Mouse (Mus musculus) lung, embryonic 16.5 days (tissue): ENCODE measurements around the gene Trappc6a. TPM values are rescaled to one million over a fixed set of nuclear protein-coding genes. Genes with fewer than 3 reads are reported as not detected.

Experiments used
- ATAC-seq: fragments of 200-750 bp; cut with Nextera tagmentation; 2 replicates; pipeline ENCODE4 v1.8.0; 2017; ENCODE audit warnings: low read depth, mild to moderate bottlenecking, moderate library complexity
- H3K27ac ChIP-seq: fragments of 300-500 bp; sonication (generic); 2 replicates; pipeline ENCODE4 v1.5.1; 2014; ENCODE audit warnings: mild to moderate bottlenecking, control low read depth, low read length
- H3K27me3 ChIP-seq: fragments of 300-500 bp; sonication (generic); 2 replicates; pipeline ENCODE4 v1.6.1; 2014; ENCODE audit warnings: low read depth, low read length, mixed read lengths; ENCODE audit not compliant: control insufficient read depth, insufficient read depth
- H3K36me3 ChIP-seq: fragments of 300-500 bp; sonication (generic); 2 replicates; pipeline ENCODE4 v1.6.1; 2014; ENCODE audit warnings: low read length; ENCODE audit not compliant: control insufficient read depth, insufficient read depth
- H3K4me1 ChIP-seq: fragments of 300-500 bp; sonication (generic); replicated peaks from 2 replicates; pipeline ENCODE4 v1.6.1; 2014; ENCODE audit warnings: low read length, mixed read lengths; ENCODE audit not compliant: control insufficient read depth, insufficient read depth
- H3K4me2 ChIP-seq: fragments of 300-500 bp; sonication (generic); 2 replicates; pipeline ENCODE4 v1.6.1; 2014; ENCODE audit warnings: low read depth, low read length, control low read depth
- H3K4me3 ChIP-seq: fragments of 300-500 bp; sonication (generic); 2 replicates; pipeline ENCODE4 v1.5.1; 2014; ENCODE audit warnings: mild to moderate bottlenecking, low read length, control low read depth
- H3K9ac ChIP-seq: fragments of 300-500 bp; sonication (generic); 2 replicates; pipeline ENCODE4 v1.6.1; 2014; ENCODE audit warnings: low read length, control low read depth
- H3K9me3 ChIP-seq: fragments of 300-500 bp; sonication (generic); 2 replicates; pipeline ENCODE4 v1.6.1; 2016; ENCODE audit warnings: low read length; ENCODE audit not compliant: control insufficient read depth
- WGBS: fragments of 180-500 bp; shearing (Covaris S2); extraction: QIAGEN DNeasy Blood & Tissue Kit; methylation state at CpG from one replicate; pipeline ENCODE4 v1.1.7; 2014; 5-methylcytosine and 5-hydroxymethylcytosine counted together
- polyA plus RNA-seq: library from polyadenylated mRNA; unstranded; fragments of >200 nt; fragmentation: Nextera tagmentation; extraction: Ambion mirVana; gene quantifications from 2 replicates; pipeline ENCODE4 v1.2.1, GENCODE M21; 2015

The Trappc6a gene
- polyA plus RNA-seq = 104 and 111 TPM in 2 replicates

DNA sequence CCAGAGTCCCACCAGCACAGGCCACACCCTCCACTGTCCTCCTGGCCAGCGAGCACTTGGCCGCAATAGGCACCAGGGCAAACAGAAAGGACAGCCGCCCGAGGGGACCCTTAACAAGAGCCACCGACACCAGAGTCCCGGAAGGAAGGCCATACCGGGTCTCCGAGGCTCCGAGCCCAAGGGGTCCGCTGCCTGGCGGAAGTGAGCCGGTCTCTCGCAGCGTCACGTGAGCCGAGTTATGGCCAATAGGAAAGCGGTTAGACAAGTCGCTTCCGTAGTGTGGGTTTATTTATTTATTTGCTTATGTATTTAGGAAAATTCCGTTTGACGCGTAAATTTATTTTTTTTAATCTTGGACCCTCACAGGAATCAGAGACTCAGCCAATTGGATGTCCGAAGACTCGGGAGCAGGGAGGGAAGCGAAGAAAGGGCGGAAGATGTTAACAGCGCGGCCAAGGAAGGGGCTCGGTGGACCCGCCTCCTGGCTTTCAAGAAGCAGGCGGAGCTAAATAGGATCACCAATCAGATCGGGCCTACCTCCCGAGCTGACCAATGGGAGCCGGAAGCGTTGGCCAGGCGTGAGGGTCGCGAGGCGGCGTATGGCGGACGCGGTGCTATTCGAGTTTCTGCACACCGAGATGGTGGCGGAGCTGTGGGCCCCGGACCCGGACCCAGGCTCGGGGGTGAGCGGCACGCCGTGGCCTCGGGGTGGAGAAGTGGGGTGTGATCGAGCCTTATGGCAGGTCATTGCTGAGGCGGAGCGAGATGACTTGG, at the start of gene Trappc6a, which contains the start of gene Bloc1s3:
Gene Trappc6a (plus strand): TSS at position 246 of the 774 bp plus-strand sequence.
Gene Bloc1s3 (minus strand): TSS at position 218 of the 774 bp plus-strand sequence.
- ATAC-seq = peak; percentile 96
- Histone ChIP-seq H3K36me3 (no peaks in the 10 kb centered on the region), H3K4me1 (peaks cover 10% of the 10 kb centered on the region), H3K9ac (peak within 1 kb of the TSS; percentile 76), H3K4me2 (peak within 1 kb of the TSS; percentile 95), H3K4me3 (peak within 1 kb of the TSS; percentile 67), H3K9me3 (no peaks in the 10 kb centered on the region), H3K27ac (peak within 1 kb of the TSS; percentile 80), H3K27me3 (no peaks in the 10 kb centered on the region)
- WGBS = under 1% methylated on average over 56 of the region's 56 CpGs

DNA sequence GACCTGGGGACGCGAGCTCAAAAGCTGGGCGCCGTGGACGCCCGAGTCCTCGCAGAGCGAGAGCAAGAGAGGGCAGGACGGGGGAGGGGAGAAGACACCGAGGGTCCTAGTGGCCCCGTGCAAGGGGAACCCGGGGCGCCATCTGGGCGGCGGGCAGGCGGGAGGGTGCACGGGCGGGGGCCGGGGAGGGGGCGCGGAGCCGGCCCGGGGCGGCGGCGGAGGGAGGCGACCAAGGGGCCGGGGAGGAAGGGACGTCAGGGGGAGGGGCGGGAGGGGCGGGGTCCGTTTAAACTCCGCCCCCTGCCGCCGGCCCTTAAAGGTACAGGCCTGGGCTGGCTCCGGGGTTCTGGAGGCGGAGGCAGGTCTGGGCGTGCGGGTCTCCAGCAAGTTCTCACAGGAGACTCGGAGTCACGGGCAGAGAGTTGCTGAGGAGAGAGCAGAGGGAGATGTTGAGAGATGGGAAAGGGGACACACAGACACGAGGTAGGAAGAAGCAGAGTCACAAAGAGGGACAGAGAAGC, 49.5 kb upstream of the Trappc6a start, which contains the start of gene Mark4:
Gene Mark4 (minus strand): TSS at position 231 of the 521 bp plus-strand sequence.
- Histone ChIP-seq H3K27ac (peak within 1 kb of the TSS; percentile 70), H3K9me3 (no peaks in the 10 kb centered on the region), H3K9ac (peak within 1 kb of the TSS; percentile 90), H3K4me2 (peak within 1 kb of the TSS; percentile 89), H3K36me3 (no peaks in the 10 kb centered on the region), H3K4me1 (peaks cover 18% of the 10 kb centered on the region), H3K27me3 (no peaks in the 10 kb centered on the region), H3K4me3 (peak within 1 kb of the TSS; percentile 93)
- peak; percentile 91 for ATAC-seq
- WGBS = 1% methylated on average over 23 of the region's 42 CpGs

DNA sequence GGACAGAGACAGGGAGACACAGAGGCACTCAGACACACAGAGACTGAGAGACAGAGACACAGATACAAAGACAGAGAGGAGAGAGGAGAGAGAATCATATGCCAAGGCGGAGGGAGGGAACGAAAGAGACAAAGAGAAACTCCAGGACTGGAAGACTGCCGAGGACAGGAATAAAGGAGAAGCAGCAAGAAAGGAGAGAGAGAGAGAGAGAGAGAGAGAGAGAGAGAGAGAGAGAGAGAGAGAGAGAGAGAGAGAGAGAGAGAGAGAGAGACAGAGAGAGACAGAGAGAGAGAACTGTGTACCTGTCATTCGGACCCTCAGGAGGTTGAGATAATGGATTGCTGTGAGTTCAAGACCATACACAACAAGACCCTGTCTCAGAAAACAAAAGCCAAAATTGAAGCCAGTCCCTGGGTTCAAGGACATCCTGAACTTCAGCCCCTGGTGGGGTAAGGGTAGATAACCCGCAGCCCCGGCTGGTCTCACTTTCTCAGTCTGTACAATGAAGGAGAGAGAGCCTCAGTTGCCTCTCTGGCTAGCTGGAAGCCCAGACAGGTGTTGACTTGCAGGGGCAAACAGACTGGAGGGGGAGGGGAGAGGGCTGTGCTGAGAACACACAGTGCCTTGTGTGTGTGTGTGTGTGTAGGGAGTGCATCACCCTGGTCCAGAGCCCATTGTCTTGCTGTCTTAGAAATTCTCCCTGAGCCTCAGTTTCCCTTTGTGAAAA, 48.9 kb upstream of the Trappc6a start:
- peak overlapping the region; percentile 90 for H3K9ac ChIP-seq
- no peak for ATAC-seq
- 17% methylated on average over 6 of the region's 6 CpGs for WGBS
- H3K4me1 ChIP-seq = peaks cover 19% of the 10 kb centered on the region
- no peak overlapping the region for H3K27ac ChIP-seq
- peak overlapping the region; percentile 89 for H3K4me2 ChIP-seq
- H3K9me3 ChIP-seq = no peaks in the 10 kb centered on the region
- H3K4me3 ChIP-seq = peak overlapping the region; percentile 93
- H3K27me3 ChIP-seq = no peaks in the 10 kb centered on the region
- no peaks in the 10 kb centered on the region for H3K36me3 ChIP-seq

DNA sequence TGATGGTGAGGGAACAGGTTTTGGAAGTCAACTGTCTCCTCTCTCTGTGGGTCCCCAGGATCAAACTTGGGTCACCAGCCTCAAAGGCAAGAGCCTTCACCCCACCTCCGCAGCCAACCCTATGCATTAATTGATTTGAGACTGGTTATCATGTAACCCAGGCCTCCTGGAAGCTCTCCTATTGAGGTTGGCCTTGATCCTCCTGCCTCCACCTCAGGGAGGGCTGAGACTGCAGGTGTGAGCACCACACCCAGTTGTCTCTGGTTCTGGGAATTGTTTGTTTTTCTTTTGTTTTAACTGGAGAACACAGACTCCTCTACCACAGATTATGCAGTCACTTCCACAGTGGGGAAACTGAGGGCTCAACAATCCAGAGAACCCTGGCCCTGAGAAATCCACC, 47.7 kb upstream of the Trappc6a start:
- H3K27me3 ChIP-seq = no peaks in the 10 kb centered on the region; the same call in 1 of the 2 replicates
- WGBS = 72% methylated on average over 1 of the region's 1 CpGs
- peaks cover 24% of the 10 kb centered on the region for H3K4me1 ChIP-seq

DNA sequence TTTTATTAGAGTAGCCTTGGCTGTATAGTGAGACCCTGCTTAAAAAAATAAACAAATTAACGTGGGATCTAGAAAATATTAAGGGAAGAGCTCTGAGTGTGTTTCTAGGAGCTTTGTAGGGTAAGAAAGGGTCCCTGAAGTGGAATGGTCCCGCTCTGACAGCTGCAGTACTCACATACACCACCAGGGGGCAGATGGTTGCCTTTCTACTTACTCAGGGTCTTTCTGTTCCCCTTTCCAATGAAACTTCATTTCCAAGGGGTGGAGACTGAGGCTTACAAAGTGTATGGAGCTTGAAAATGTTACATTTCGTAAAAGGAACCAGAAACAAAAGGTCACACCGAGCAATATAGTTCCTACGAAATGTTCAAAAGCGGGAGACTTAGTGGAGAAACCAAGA, 46.7 kb upstream of the Trappc6a start:
- no peak overlapping the region for H3K9ac ChIP-seq
- no peaks in the 10 kb centered on the region; the same call in 1 of the 2 replicates for H3K27me3 ChIP-seq
- 13% methylated on average over 6 of the region's 6 CpGs for WGBS
- ATAC-seq = no peak
- H3K4me2 ChIP-seq = 0 out of 2 replicates have a peak overlapping the region, but pooled peaks have one; percentile 21
- no peaks in the 10 kb centered on the region for H3K36me3 ChIP-seq
- H3K27ac ChIP-seq = no peak overlapping the region
- H3K4me3 ChIP-seq = no peak overlapping the region
- H3K4me1 ChIP-seq = peaks cover 18% of the 10 kb centered on the region
- H3K9me3 ChIP-seq = no peaks in the 10 kb centered on the region

More for the DNA sequence above, 47.7 kb upstream of the Trappc6a start:
- Histone ChIP-seq H3K4me3 (no peak overlapping the region), H3K4me2 (no peak overlapping the region), H3K36me3 (no peaks in the 10 kb centered on the region), H3K27ac (no peak overlapping the region), H3K9me3 (no peaks in the 10 kb centered on the region), H3K9ac (no peak overlapping the region)
- ATAC-seq = no peak

DNA sequence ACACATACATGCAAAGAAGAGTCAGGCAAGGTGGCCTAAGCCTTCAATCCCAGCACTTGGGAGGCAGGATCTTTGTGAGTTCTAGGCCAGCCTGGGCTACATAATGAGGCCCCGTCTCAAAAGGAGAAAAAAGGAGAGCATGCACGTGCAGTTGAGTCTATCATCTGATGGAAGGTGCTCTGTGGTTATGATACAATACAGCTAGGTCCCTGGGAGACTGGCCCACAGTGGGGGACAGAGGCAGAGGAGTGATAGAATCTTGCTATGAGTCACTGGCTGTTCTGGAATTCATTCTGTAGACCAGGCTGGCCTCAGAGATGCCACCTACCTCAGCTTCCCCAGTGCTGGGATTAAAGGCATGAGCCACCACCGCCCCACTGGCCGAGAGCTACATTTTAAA, 45.8 kb upstream of the Trappc6a start:
- H3K9me3 ChIP-seq = no peaks in the 10 kb centered on the region
- peaks cover 3% of the 10 kb centered on the region; the same call in 1 of the 2 replicates for H3K27me3 ChIP-seq
- no peaks in the 10 kb centered on the region for H3K36me3 ChIP-seq
- H3K4me3 ChIP-seq = no peak overlapping the region
- no peak overlapping the region for H3K4me2 ChIP-seq
- peaks cover 9% of the 10 kb centered on the region for H3K4me1 ChIP-seq
- H3K27ac ChIP-seq = no peak overlapping the region
- 56% methylated on average over 4 of the region's 4 CpGs for WGBS
- no peak for ATAC-seq
- no peak overlapping the region for H3K9ac ChIP-seq

DNA sequence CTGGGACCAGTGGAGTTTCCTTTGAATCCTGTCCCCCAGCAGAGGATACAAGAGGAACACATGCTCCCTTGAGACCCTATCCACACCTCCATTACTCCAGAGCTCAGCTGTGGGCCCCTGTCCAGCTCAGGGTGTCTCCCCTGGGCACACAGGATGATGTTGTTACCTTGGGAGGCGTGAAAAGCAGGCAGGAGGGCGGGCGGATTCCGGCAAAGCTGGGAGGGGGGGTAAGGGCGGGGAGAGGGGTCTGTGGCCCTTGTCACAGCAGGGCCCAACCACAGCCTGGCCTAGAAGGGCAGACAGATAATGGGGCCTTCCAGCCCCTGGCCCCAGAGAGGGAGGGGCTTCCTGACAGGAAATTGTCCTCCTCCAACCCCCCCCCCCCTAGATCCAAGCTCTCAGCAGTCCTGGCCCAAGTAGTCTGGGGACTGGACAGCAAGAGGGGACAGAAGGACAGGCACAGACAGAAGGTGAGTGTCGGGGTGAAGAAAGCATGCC, 45.3 kb upstream of the Trappc6a start, which contains the start of gene Exoc3l2:
Gene Exoc3l2 (plus strand): TSS at position 448 of the 498 bp plus-strand sequence.
- H3K27me3 ChIP-seq = peaks cover 5% of the 10 kb centered on the region; the same call in 1 of the 2 replicates
- H3K4me3 ChIP-seq = peak within 1 kb of the TSS; percentile 18; the same call in 1 of the 2 replicates
- peaks cover 6% of the 10 kb centered on the region for H3K4me1 ChIP-seq
- no peak within 1 kb of the TSS for H3K9ac ChIP-seq
- no peaks in the 10 kb centered on the region for H3K9me3 ChIP-seq
- no peaks in the 10 kb centered on the region for H3K36me3 ChIP-seq
- ATAC-seq = no peak
- WGBS = 34% methylated on average over 6 of the region's 6 CpGs
- peak within 1 kb of the TSS; percentile 17; the same call in 1 of the 2 replicates for H3K27ac ChIP-seq
- H3K4me2 ChIP-seq = peak within 1 kb of the TSS; percentile 17; the same call in 1 of the 2 replicates

DNA sequence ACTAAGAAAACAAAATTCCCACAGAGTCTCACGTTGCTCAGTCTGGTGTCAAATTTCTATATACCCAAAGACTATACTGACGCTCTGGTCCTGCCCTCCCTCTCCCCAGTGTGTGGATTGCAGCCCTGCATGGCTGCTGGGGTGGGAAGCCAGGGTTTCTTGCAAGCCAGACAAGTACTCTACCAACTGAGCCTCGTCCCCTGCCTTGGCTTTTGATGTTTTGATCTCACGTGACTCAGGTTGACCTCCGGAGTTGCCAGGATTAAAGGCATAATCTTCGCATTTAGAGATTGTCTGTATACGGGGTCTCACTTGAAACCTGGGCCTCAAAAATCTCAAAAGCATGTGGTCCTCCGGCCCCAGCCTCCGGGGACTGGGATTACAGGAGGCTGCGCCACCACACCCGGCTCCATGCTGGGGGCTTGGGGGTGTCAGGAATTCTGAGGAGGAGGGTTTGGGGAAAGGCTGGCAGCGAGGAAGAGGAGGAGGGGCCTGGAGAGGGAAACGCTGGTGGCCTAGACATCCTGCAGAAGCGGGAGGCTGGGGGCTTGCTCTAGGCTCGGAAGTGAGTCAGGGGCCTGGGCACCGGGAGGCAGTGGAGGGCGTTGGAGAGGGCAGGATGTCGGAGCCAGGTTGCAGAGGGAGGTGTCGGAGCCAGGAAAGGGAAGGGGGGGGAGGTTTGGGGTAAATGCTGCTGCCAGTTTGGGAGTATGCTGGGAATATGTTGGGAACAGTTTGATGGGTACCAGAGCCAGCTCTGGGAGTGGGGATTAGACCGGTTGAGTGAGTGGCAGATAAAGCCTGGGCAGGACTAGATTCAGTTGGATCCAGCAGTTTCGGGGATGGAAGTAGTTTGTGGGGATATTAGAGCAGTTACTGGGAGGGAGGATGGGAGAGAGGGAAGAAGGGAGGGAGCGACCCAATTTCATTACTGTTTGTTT, 43.6 kb upstream of the Trappc6a start:
- peak overlapping the region; percentile 42; the same call in 1 of the 2 replicates for H3K4me2 ChIP-seq

More for the DNA sequence above, 43.6 kb upstream of the Trappc6a start:
- peak overlapping the region; percentile 39; the same call in 1 of the 2 replicates for H3K9ac ChIP-seq
- no peaks in the 10 kb centered on the region for H3K9me3 ChIP-seq
- no peaks in the 10 kb centered on the region for H3K36me3 ChIP-seq
- ATAC-seq = 0 out of 2 replicates have a peak, but pooled peaks have one; percentile 15
- 0 out of 2 replicates have a peak overlapping the region, but pooled peaks have one; percentile 1 for H3K4me3 ChIP-seq
- peaks cover 7% of the 10 kb centered on the region for H3K4me1 ChIP-seq
- peak overlapping the region; percentile 39 for H3K27ac ChIP-seq
- peaks cover 12% of the 10 kb centered on the region for H3K27me3 ChIP-seq
- 10% methylated on average over 22 of the region's 22 CpGs for WGBS
